ENCODE assay signal across 8 mouse cellular contexts in the genomic region with DNA sequence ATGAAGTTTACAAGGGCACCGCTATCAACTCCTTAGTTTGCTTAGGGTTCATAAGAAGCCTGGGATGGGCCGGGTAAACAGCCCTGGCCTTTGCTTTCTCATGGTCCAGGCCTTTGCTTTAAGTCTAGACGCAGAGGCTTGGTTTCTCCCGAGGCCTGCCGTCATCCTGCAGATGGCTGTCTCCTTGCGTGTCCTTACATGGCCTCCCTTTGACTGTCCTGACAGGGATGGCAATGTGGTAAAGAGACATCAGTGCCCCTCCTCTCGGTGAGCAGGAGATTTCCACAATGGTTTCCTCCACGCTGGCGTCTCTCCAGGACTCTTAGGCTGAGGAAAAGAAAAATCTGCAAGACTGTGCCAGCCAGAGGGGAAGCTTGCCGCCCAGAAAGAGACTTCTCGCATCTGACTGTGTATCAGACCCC. TPM values are rescaled to one million over a fixed set of nuclear protein-coding genes. Genes with fewer than 3 reads are reported as not detected.
DNase-seq lines count a peak whose midpoint lies in the region; ATAC-seq lines count a peak whose summit lies in the region.

No protein-coding gene starts in this region.

- no peaks in the 10 kb centered on the region for H3K9me3 ChIP-seq in embryonic facial prominence, embryonic 14.5 days (ENCODE audit: control insufficient read depth, low read length)
- H3K9me3 ChIP-seq in midbrain, embryonic 16.5 days (replicated peaks; ENCODE audit: control insufficient read depth, low read length, poor library complexity, severe bottlenecking): no peaks in the 10 kb centered on the region

- H3K4me3 ChIP-seq in embryonic facial prominence, embryonic 14.5 days (ENCODE audit: low read depth, low read length): no peak overlapping the region
- no peak overlapping the region for H3K4me3 ChIP-seq in midbrain, embryonic 16.5 days (ENCODE audit: low read depth, low read length)

- 0 out of 2 replicates have a peak, but pooled peaks cover 4% of the 10 kb centered on the region for H3K36me3 ChIP-seq in embryonic facial prominence, embryonic 14.5 days (ENCODE audit: control insufficient read depth, insufficient read depth, low read length)
- H3K36me3 ChIP-seq in midbrain, embryonic 16.5 days (ENCODE audit: control insufficient read depth, insufficient read depth, low read length): no peaks in the 10 kb centered on the region

- 51% methylated on average over 11 of the region's 11 CpGs for WGBS in embryonic facial prominence, embryonic 14.5 days
- 38% methylated on average over 11 of the region's 11 CpGs for WGBS in midbrain, embryonic 16.5 days

- H3K9ac ChIP-seq in embryonic facial prominence, embryonic 14.5 days (ENCODE audit: low read depth, low read length): no peak overlapping the region
- H3K9ac ChIP-seq in midbrain, embryonic 16.5 days (ENCODE audit: low read depth, low read length): peak overlapping the region; percentile 28; the same call in 1 of the 2 replicates

- no peak overlapping the region for H3K4me2 ChIP-seq in embryonic facial prominence, embryonic 14.5 days (ENCODE audit: low read depth, low read length)
- peak overlapping the region; percentile 13; the same call in 1 of the 2 replicates for H3K4me2 ChIP-seq in midbrain, embryonic 16.5 days (ENCODE audit: low read length)

- no peaks in the 10 kb centered on the region for H3K27me3 ChIP-seq in embryonic facial prominence, embryonic 14.5 days (replicated peaks; ENCODE audit: control insufficient read depth, insufficient read depth, low read length)
- H3K27me3 ChIP-seq in midbrain, embryonic 16.5 days (ENCODE audit: control insufficient read depth, insufficient read depth, low read depth, low read length): no peaks in the 10 kb centered on the region

- ATAC-seq in embryonic facial prominence, embryonic 14.5 days (ENCODE audit: low read depth): no peak
- ATAC-seq in midbrain, embryonic 16.5 days: no peak
- ATAC-seq in monocyte, adult 5-6 weeks (replicated peaks; ENCODE audit: insufficient number of reproducible peaks, low FRiP score, low TSS enrichment, poor library complexity, severe bottlenecking): no peak

- intact Hi-C loops in gastrocnemius, postnatal 14 days (cut with DNase I; ENCODE audit: low total_unique reads): no loop called here
- intact Hi-C loops in left cerebral cortex, postnatal 14 days (cut with DNase I): no loop called here

- H3K27ac ChIP-seq in embryonic facial prominence, embryonic 14.5 days (replicated peaks; ENCODE audit: low read depth, low read length): peak overlapping the region; percentile 67
- peak overlapping the region; percentile 66 for H3K27ac ChIP-seq in midbrain, embryonic 16.5 days (ENCODE audit: low read length)

- DNase-seq in gastrocnemius, postnatal 14 days: peak; percentile 56
- DNase-seq in gastrocnemius, adult 18-20 months (ENCODE audit: low spot score): no peak
- DNase-seq in embryonic facial prominence, embryonic 14.5 days (ENCODE audit: low spot score): peak; percentile 65
- peak; percentile 50 for DNase-seq in heart, postnatal 4 days
- peak; percentile 54 to 64 for DNase-seq in left cerebral cortex, postnatal 14 days (ENCODE audit: low spot score in 2 of 2)
- no peak for DNase-seq in adipocyte (ENCODE audit: low spot score)

- H3K4me1 ChIP-seq in embryonic facial prominence, embryonic 14.5 days (ENCODE audit: control insufficient read depth, insufficient read depth, low read length): peaks cover 63% of the 10 kb centered on the region
- H3K4me1 ChIP-seq in midbrain, embryonic 16.5 days (ENCODE audit: control insufficient read depth, insufficient read depth, low read length): peaks cover 39% of the 10 kb centered on the region

RNA-seq across cellular contexts. Expression of gene Hunk, which starts 36.3 kb away (rescaled TPM):
- 1 to 10 TPM; 3.1 to 3.7 TPM for total RNA-seq in gastrocnemius, postnatal 14 days (2021)
- under 1 TPM; 0.17 to 0.32 TPM for total RNA-seq in gastrocnemius, adult 18-20 months (2021)
- 9.7 and 12.4 TPM in 2 replicates for polyA plus RNA-seq in embryonic facial prominence, embryonic 14.5 days (2014; fragmentation: Nextera tagmentation; extraction: Ambion mirVana)
- total RNA-seq in heart, postnatal 4 days (2021): 1 to 10 TPM; 7.2 to 8.4 TPM
- 10 to 100 TPM; 11.8 to 14.5 TPM for total RNA-seq in left cerebral cortex, postnatal 14 days (2021)
- 6.2 and 7.1 TPM in 2 replicates for polyA plus RNA-seq in midbrain, embryonic 16.5 days (2015; fragmentation: Nextera tagmentation; extraction: Ambion mirVana)
- not detected in 3 replicates for total RNA-seq in monocyte, adult 5-6 weeks (2017)

Comparison
In these comparisons a context has a peak if more than half of its experiments do, and no peak if none do; other contexts are left out.
1. DNase-seq: peak in gastrocnemius, postnatal 14 days (single experiment), embryonic facial prominence, embryonic 14.5 days (single experiment), heart, postnatal 4 days (single experiment) and left cerebral cortex, postnatal 14 days (2 of 2); none in gastrocnemius, adult 18-20 months (single experiment) and adipocyte (single experiment).